Mouse (Mus musculus) heart, postnatal 4 days (tissue): ENCODE results near the gene Ptprk. TPM values are rescaled to one million over a fixed set of nuclear protein-coding genes. Genes with fewer than 3 reads are reported as not detected.
A peak's percentile ranks its signal among the peaks of the same experiment; 100 is the strongest.

Experiments used
- DNase-seq: peaks from one replicate; pipeline ENCODE4 v3.0.0; 2021
- total RNA-seq, 2 experiments: library from RNA; stranded (reverse); gene quantifications; 2 replicates each; pipeline ENCODE4 v1.2.3; 2021

Ptprk gene
- total RNA-seq: 10 to 100 TPM; 63.1 to 64.8 TPM

DNA sequence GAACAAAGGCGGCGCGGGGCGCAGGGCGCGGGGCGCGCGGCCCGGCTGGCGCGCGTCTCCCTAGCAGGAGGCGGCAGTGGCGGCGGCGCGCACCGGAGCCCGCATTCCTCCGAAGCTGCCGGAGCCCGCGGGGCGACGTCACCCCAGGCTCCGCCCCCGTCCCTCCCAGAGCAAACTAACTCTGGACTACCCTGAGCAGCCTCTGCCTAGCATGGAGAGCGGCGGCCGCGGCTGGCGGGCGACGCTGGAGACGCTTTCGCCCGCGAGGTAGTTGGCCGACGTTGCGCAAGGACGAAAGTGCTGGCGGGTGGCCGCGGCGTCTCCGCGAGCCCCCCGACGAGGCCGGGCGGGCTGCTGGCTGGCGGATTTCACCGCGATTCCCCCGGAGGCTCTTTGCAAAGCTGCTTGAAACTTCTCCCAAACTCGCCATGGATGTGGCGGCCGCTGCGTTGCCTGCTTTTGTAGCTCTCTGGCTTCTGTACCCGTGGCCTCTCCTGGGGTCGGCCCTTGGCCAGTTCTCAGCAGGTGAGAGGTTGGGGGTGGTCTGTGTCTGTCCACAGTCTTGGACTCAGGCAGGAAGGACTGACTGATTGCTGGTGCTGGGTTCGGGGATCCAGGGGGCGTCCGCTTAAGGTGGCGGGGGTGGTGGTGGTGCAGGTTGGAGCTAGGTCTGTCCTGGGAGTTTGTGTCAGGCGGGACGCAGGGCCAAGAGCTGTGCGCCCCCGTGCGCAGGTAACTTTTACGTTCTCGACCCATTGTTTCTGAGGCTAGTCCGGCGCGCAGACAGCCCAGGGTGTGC lies at the start of gene Ptprk:
TSS of gene Ptprk (plus strand) at position 168 of the 799 bp plus-strand sequence.
- peak; percentile 95 for DNase-seq

DNA sequence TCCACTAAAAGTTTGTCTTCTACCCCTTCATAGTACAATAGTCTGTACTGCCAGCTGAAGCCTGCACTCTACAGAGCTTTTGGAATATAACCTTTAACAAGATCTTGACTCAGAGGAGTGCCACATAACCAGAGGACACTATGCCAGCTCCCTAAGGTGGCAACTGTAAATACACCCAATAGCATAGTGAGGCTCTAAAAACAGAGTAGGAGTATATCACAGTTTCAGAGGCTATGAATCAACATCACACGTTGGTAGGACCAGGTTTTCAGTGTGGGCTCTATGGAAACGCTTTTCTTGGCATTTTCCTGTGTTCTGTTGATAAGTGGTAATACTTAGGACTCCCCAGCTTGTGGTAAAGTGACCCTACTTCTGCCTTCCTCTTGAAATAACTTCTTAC lies 46.8 kb upstream of the Ptprk start:
- DNase-seq: no peak

DNA sequence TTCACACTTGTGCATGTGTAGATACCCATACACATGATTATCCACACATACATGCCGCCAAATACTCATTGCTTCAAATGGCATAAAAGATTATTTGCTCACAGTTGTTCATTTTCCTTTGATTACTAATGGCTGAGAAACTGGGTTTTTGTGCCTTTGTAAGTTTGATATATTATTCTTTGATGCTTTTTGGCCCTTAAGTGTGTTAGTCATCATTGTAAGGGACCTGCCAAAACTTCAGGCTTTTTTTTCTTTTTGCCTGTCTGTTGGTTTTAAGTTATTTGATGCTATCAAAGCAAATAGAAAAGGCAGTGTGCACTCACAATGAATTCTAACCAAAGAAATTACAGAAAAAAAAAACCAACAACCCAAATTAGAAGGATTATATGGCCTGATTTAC lies 38.2 kb upstream of the Ptprk start:
- no peak for DNase-seq

DNA sequence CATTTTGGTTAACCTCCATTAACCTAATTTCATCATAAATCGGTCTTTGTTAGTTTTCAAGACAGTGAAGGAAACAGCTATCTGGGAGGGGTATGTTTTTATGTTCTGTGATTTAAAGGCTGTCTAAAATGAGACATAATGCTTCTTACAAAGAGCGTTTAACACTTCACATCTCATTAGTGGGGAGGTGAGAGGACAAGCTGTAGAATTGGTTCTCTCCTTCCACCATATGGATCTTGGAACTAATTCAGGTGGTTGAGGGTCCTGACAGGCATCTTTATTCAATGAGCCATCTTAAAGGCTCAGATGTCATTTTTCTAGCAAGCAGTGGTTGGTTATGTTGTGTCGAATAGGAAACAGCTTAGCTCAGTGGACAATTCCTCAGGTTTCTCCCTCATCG lies 19.9 kb upstream of the Ptprk start:
- no peak for DNase-seq

DNA sequence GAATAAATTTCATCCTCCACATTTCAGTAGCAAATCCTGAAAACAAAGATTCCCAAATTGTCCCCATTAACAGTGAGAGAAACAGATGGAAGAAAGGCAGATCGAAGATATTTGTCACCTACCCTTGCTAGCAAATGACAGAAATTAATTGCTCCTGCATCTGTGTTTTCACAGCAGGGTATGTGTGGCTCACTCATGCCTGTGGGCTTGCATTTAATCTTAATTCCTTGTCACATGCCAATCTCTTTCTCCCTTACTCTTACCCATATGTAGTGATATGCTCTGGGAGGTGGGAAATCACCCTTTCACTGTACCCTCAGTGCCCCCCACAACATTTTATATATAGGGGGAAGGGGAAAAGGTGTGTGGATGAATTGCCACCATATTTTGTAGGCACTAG lies 15.4 kb upstream of the Ptprk start:
- DNase-seq: no peak

DNA sequence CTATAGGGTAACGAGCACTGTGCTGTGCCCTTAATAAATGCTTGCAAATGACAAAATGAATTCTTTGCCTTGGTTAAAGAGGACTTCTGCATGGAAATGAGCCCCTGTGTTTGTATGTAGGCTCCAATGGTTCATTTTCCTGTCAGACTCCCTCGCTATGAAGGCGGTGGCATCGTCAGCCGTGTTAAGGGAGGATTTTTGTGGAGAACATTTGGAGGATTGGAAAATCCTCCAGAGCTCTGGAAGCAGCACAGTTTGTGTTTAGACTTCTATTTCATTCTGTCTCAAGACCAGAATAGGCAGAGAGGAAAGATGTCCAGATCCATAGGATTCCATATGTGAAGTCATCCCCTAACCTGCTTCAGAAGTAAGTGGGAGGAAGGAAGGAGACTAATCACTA lies 6.6 kb upstream of the Ptprk start:
- DNase-seq: no peak

DNA sequence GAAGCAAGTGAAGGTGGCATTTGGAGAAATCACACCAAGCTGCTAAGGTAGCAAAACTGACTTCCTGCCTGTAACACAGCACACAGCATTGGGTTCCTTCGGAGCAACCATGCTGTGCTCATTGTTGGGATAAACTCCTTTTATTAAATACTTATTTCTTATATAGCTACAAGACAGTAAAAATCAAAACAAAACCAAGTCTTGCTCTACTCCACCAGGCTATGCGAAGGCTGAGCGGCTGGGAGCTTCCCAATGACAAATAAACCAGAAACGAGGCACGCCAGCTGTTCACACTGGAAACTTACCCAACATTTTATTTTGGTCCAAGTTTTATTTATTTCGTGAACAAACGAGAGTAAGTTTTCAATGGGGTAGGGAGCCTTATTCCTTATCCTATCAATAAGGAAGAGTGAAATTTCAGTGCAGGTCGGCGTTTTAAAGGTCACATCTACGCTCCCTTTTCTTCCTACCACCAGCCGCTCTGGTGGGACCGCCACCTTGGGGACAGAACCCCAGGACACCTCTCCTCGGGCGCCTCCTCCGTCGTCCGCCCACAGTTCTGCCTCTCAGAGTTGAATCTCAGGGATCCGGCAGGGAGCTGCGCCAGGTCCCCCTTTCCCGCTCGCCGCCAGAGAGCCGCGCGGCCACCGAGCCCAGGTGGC lies 498 bp upstream of the Ptprk start:
- DNase-seq: no peak

DNA sequence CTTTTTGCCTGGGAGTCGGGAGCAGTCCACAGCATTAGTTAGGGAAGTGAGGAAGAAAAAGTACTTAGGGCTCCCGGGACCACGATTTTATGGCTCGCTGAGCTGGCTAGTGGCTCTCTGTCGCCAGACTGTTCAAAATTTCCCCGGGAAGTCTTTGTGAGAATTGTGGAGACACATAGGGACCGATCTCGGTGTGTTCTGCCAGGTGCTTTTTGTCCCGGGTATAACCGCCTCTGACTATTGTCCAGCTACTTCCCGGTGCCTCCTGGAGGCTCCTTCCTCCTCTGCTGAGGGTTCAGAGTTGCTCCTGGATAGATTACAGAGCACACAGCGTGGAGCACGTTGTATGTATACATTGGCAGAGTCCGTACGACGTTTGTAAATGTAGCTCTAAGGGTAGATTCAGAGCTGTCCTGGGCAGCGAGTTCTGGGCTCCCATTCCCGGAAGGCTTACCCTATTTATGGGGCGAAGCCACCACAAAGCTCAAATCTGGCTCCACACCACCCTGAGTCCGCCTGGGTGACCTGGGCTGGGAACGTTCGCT lies 943 bp downstream of the Ptprk start:
- peak; percentile 27 for DNase-seq

DNA sequence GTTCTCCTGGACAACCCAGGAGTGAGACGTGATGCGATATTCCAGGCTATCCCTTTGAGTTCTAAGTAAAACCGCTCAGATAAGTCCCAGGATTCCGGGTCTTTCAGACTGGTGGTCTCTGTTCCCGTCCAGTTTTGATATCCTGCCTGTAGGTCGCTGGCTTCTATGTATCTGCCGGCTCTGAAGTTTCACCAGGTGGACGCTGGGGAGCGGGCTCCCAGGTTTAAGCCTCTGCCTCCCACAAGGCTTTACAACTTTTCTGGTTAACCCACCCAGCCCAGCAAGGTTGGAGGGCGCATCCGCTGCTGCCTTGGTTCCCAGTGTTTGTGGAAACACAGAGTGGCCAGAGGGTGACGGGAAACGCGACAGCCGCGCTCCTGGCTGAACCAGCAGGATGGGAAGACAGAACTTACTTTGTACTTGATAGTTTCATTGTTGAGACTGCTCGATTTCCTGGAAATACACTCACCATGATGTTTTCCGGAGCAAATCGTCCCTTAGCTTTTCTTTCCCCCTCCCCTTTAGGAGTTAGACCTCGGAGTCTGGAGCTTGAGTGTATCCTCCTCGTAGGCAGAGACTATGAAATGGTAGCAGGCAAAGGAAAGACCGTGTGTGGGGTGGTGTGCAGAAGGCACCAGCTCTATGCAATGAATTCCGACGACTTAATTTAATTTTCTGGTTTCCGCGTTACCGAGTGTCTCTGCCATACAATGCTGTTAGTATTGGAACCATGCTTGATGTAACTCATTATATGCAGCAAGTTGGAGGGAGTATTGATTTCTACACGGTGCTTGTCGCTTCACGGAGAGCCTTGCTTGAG lies 1.6 kb downstream of the Ptprk start:
- peak; percentile 57 for DNase-seq

DNA sequence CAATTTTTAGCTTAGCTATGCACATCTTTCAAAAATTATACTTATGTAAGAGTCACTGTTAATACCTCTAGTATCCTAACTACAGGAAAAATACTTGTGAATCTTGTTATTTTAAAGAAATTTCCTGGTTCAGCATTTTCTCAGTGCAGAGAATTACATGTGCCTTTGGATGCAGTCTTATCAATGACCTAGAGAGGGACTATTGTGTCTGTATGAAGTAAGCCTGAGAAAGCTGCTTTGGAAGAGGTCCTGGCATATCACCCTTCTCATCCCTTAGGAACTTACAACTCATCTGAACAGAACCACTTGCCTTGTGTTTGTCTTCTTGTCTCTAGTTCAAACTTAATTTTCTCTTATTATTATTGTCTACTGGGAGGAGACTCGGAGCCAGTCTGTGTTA lies 3.6 kb downstream of the Ptprk start:
- no peak for DNase-seq

DNA sequence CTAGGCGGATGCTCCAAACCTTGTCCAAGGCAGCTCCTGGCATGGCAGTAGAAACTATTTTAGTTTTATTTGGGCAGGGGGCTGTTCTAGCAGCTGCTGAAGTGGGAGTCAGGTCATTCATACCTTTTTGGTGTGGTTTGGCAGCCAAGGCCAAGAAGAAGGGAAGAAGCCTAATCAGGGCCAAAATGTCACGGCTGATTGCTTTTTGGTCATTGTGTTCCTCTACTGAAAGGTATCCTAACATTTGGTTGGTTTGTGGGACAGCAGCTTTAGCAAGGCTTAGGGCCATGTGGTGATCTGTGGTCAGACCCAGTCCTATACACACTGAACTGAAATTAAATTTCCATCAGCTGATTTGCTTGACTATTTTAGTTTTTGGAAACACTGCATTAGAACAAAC lies 6.6 kb downstream of the Ptprk start:
- DNase-seq: no peak

DNA sequence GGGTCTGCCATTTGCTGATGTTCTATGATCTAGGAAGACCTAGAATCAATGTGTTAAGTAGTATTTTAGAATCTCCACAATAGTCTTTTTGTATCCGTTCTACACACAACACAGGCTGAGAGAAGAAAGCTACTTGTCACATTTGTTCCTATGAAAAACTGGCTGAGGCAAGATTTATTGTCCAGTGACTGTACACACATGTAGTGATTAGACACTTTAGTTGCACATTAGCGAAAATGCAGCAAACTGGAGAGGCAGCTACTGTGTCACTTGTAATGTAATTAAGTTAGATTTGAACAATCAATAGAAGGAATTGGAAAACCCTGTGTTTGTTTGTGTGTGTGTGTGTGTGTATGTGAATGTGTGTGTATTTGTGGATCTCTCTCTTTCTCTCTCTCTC lies 8.6 kb downstream of the Ptprk start:
- no peak for DNase-seq

DNA sequence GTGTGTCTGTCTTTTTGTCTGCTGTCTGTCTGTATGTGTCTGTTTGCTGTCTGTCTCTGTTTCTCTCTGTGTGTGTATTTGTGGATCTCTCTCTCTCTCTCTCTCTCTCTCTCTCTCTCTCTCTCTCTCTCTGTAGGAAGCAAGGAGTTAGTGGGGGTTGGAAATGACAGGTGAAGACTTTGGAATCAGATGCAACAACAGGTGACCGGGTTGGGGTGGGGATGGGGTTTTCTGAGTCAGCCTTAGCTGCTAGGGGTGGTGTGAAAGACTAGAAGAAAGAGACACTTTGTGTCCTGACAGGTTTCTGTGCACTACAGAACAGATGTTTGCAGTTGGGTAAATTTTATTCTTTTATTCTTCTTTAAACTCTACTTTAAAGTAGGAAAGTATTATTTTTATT lies 9.0 kb downstream of the Ptprk start:
- DNase-seq: no peak

DNA sequence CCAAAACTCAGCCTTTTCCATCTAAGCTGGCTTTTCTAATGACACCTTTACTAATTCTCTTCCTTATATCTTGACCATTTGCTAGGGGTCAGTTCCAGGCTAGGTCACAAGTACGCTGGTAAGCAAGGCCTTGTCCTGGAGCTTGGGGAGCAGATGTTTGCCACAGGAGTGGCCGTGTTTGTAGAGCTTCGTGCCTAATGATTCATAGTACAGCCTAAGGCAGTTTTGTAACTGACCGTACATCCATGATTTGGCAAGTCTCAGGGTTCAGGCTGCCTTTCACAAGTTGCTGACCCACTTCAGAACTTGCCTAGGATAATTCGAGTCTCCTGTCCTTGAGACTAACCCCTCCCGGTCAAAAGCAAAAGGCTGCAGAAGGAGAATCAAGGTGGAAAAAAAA lies 12.7 kb downstream of the Ptprk start:
- DNase-seq: no peak

DNA sequence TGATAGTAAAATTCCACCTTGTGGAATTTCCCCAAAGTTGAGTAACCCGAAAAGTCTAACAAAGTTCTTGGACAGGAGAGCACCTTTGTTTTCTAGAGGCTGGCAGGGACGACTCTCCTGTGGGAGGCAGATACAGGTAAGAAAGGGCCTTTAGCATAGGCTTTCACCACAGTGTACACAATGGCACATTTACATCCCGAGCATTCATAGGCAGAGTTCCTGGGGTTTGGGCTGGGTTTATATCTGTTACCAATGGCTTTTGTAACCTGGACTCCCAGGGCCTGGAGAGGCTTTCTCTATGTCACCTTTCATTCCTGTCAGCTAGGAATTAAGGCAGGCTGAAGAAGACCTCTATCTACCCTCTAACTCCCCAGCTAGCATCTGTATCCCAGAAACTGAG lies 13.1 kb downstream of the Ptprk start:
- DNase-seq: no peak

DNA sequence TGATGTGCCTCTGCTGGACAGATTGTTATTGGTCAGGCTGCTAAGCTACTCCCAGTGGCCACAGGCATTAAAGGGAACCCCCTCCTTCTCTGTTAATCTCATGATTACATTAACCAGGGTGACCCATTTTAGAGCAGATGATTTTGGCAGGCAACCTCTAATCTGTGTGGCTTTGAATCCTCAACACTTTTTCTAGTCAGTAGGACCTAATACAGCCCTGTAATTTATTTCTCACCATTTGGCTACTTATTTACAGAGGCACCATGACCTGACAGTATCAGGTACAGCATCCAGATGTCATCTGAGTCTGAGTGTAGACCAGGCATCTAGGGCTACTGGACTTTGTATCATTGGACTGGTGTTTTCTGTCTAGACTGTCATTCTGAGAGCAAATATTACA lies 21.4 kb downstream of the Ptprk start:
- no peak for DNase-seq

DNA sequence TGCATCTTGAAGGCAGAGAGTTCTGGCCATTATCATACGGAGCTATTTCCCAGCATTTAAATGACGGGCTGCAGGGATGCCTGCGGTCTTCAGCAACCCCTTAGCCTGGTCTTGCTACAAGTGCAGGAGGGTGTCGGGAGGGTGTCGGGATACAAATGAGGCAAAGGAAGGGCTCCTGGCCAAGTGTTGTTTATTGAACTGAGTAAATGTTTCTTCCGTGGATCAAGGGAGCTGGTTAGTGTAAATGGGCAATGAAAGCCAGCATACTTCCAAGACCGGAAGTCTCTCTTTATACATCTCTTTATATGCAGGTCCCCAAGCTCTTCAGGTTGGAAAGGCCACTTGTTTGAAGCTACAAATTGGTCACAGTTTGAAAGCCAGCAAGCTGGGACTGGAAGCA lies 23.0 kb downstream of the Ptprk start:
- DNase-seq: no peak

DNA sequence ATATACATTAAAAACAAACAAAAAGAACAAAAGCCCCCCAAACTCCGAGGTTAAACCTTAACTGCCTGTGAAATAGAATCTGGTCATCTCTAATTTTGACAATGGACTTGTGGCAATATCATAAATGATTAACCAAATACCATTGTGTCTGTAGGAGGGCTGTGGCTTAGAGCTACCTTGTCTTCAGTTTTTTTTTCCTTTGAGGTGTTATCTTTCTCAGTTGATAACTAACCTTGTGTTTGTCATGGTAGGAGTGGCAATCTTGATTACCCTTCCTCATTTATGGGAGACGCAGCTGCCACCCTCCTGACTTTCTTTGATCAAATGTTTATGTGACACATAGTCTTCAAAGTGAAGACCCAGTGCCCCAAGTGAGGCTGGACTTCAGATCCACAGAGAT lies 24.3 kb downstream of the Ptprk start:
- no peak for DNase-seq

DNA sequence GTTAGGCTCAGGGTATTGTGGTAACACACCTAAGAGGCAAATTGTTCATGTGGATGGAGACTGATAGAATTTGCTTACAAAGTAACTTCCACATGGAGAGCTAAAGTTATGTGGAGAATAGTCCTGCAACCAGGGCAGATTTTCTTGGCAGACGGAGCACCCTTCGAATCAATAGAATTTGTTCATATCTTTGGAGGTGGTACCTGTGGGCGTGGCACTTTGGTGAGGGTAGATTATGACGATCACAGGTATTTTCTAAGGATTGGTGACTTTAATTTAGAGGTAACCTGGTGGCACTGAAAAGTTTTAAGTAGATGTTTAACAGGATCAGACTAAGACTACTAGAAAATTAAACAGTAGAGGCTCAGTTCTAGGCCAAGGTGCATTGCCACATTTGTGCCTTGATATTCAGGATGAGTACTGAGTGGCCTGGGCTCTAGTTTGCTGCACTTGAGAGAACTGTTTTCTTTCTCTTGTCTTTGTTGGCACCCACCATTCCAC lies 28.8 kb downstream of the Ptprk start:
- DNase-seq: no peak

DNA sequence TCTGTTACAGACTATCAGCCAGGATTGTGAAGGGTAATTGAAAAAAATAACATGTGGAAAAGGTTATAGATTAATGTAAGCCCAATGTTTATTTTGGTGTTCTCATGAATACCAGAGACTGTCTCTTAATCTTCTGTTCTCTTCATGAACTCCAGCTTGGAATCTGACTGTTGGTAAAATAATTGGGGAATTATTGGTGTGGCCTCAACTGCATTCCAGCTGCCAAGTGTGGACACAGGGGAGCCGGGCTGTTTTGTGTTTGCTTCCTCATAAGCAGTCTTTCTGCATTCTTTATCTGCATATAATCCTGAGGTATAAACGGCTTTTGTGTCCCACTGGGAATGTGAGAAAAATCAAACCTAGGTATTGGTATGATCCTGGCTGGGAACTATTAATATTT lies 29.3 kb downstream of the Ptprk start:
- DNase-seq: no peak

DNA sequence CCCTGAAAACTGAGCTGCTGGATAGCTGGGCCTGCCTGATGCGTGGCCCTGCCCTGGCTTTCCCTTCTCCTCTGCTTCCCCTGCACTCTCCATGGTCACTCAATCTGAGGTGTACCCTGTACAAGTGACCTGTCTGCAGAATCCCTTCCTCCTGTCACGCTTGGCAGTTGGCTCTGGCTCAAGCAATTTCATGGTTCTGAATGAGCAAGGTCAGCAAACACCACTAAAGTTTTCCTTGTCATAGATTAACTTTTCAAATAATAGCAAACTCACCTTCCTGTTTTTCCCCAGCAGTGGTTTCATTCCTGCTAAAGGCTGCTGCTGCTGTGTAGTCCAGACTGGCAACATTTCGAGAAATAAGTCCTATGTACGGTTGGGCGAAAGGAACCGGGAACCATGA lies 30.6 kb downstream of the Ptprk start:
- DNase-seq: no peak

DNA sequence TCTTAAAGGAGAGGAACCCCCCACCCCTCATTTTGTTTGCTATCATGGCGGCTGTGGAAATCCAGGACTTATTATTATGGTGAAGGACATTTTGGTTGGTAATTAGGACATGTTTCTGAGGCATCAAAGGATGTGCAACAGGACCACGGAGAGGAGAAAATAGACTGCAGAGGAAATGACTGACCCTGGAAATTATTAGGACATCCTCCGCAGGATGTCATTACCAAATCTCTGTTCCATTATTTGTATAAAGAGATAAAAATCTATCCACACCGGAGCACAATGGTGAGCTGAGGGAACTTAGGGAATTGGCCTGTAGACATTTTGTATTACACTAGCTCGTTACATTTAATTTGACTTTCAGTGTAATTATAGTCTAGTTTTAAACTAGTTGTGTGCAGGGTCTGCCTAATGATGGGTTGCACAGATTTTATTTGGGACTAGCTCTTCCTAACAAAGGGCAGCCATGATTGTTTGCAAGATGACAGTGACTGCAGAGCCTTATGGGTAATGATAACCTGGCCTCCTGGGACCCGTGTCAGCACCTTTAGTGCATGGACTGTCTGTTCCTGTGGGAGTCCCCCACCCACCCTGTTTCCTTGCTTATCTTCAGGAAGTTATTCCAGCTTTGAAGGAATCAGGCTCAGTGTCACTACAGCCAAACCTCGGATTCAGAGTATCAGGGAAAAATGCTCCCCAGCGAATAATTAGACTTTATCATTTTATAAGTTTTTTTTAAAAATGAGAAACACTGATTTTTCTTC lies 38.4 kb downstream of the Ptprk start:
- DNase-seq: peak; percentile 17
